In the genomic region with DNA sequence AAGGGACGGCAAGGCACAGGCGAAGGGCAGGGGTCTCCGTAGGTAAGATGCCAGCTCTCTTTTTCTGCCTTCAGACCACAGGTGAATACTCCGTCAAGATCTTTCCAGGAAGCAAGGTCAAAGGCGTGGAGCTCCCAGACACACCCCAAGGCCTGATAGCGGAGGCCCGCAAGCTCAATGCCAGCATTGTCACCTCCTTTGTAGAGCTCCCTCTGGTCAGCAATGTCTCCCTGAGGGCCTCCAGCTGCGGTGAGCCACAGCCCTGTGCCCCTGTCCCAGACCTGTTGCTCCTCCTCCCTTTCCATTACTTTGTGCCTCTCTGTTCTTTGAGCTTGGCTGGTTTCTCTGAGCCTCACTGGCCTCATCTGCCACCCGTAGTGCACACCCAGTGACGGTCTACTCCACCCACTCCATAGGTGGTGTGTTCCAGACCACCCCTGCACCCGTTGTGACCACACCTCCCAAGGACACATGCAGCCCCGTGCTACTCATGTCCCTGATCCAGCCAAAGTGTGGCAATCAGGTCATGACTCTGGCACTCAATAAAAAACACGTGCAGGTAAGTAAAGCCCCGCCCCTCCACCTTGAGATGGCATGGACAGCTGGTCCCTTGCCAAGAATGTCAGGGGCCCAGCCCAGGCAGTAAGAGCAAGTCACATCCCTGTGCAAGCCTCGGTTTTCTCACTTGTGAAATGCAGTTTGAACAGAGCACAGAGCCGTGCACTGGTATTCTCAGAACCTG, we compare ENCODE assay signal across 16 mouse cellular contexts. TPM values are rescaled to one million over a fixed set of nuclear protein-coding genes. Genes with fewer than 3 reads are reported as not detected.
DNase-seq lines count a peak whose midpoint lies in the region; ATAC-seq and TF ChIP-seq lines count a peak whose summit lies in the region.
"Had no signal": no experiment of that assay in that cellular context is flagged by ENCODE, and none has a peak within 500 bp of the region (broad histone marks: within the 10 kb centered on the region; RNA-seq: fewer than 3 reads in every experiment).

No protein-coding gene starts in this region.

- 86% methylated on average over 16 of the region's 16 CpGs for WGBS in hindbrain, embryonic 10.5 days
- WGBS in hindbrain, embryonic 12.5 days, result 83% methylated on average over 16 of the region's 16 CpGs
- WGBS in kidney, postnatal 0 days, result 66% methylated on average over 16 of the region's 16 CpGs
- WGBS in liver, embryonic 14.5 days (ENCODE audit: insufficient replicate concordance), result 51% methylated on average over 16 of the region's 16 CpGs

- no peak for DNase-seq in hindbrain, embryonic 10.5 days (ENCODE audit: low spot score)
- DNase-seq in kidney, postnatal 0 days (ENCODE audit: low spot score), result no peak
- DNase-seq in liver, embryonic 14.5 days (ENCODE audit: low read depth in 3 of 3, low spot score in 3 of 3), result no peak
- peak; percentile 70 to 79 for DNase-seq in lung, postnatal 4 days
- DNase-seq in cerebellum, adult 9-11 months, result no peak
- DNase-seq in adrenal gland, postnatal 4 days (ENCODE audit: low spot score in 2 of 2), result no peak
- DNase-seq in heart, postnatal 25 days (ENCODE audit: low spot score), result no peak
- DNase-seq: adrenal gland, postnatal 10 days; cerebellum, adult 11 months; midbrain, embryonic 14.5 days; spleen, adult 18-20 months; thymus, postnatal 4 days had no signal

- H3K4me1 ChIP-seq in hindbrain, embryonic 10.5 days (replicated peaks), result 0 out of 2 replicates have a peak, but pooled peaks cover 6% of the 10 kb centered on the region
- H3K4me1 ChIP-seq in hindbrain, embryonic 12.5 days, result no peaks in the 10 kb centered on the region
- H3K4me1 ChIP-seq in kidney, postnatal 0 days (replicated peaks; ENCODE audit: insufficient read depth, low read length), result no peaks in the 10 kb centered on the region
- H3K4me1 ChIP-seq in liver, embryonic 14.5 days (replicated peaks; ENCODE audit: control insufficient read depth in 2 of 2, insufficient read depth in 2 of 2, low read length in 1 of 2), result peaks cover 6 to 21% of the 10 kb centered on the region in 2 experiments

- ATAC-seq in hindbrain, embryonic 12.5 days (ENCODE audit: low FRiP score), result no peak
- ATAC-seq in kidney, postnatal 0 days (replicated peaks; ENCODE audit: low FRiP score, low read depth), result 0 out of 2 replicates have a peak, but pooled peaks have one; percentile 27
- peak; percentile 59; the same call in 1 of the 2 replicates for ATAC-seq in liver, embryonic 14.5 days (ENCODE audit: insufficient read depth)
- ATAC-seq: inflammation-experienced regulatory T-cells, adult 6 months had no signal

- no peak overlapping the region for H3K4me2 ChIP-seq in hindbrain, embryonic 12.5 days (replicated peaks)
- no peak overlapping the region for H3K4me2 ChIP-seq in kidney, postnatal 0 days (ENCODE audit: low read length)
- H3K4me2 ChIP-seq in liver, embryonic 14.5 days (ENCODE audit: low read depth), result no peak overlapping the region
- H3K4me2 ChIP-seq: embryonic facial prominence, embryonic 15.5 days; heart, embryonic 15.5 days had no signal

- no peaks in the 10 kb centered on the region for H3K9me3 ChIP-seq in hindbrain, embryonic 10.5 days
- 0 out of 2 replicates have a peak, but pooled peaks cover 5% of the 10 kb centered on the region for H3K9me3 ChIP-seq in hindbrain, embryonic 12.5 days (replicated peaks)
- H3K9me3 ChIP-seq in kidney, postnatal 0 days (replicated peaks; ENCODE audit: low read length), result no peaks in the 10 kb centered on the region
- no peaks in the 10 kb centered on the region for H3K9me3 ChIP-seq in liver, embryonic 14.5 days (ENCODE audit: control insufficient read depth, low read length)
- H3K9me3 ChIP-seq: heart, embryonic 15.5 days had no signal

- H3K36me3 ChIP-seq in hindbrain, embryonic 10.5 days, result peaks cover 8% of the 10 kb centered on the region; the same call in 1 of the 2 replicates
- H3K36me3 ChIP-seq in hindbrain, embryonic 12.5 days, result no peaks in the 10 kb centered on the region
- peaks cover 20% of the 10 kb centered on the region for H3K36me3 ChIP-seq in kidney, postnatal 0 days (ENCODE audit: insufficient read depth, low read length)
- H3K36me3 ChIP-seq in liver, embryonic 14.5 days (replicated peaks; ENCODE audit: control insufficient read depth, insufficient read depth, low read depth), result no peaks in the 10 kb centered on the region

- H3K27ac ChIP-seq in hindbrain, embryonic 10.5 days, result peak overlapping the region; percentile 23; the same call in 1 of the 2 replicates
- H3K27ac ChIP-seq in hindbrain, embryonic 12.5 days, result no peak overlapping the region
- no peak overlapping the region for H3K27ac ChIP-seq in kidney, postnatal 0 days
- no peak overlapping the region for H3K27ac ChIP-seq in liver, embryonic 14.5 days
- H3K27ac ChIP-seq: embryonic facial prominence, embryonic 15.5 days; heart, embryonic 15.5 days had no signal

- TF ChIP-seq EP300 in liver, embryonic 14.5 days (IDR thresholded peaks at IDR 0.05; ENCODE audit: low read depth), result no peak

- TF ChIP-seq CTCF in kidney, postnatal 0 days (IDR thresholded peaks at IDR 0.05; ENCODE audit: low read depth), result no peak
- TF ChIP-seq CTCF in liver, embryonic 14.5 days (IDR thresholded peaks at IDR 0.05; ENCODE audit: low read depth), result no peak

- no peak overlapping the region for H3K9ac ChIP-seq in hindbrain, embryonic 12.5 days
- H3K9ac ChIP-seq in kidney, postnatal 0 days (ENCODE audit: low read depth, low read length), result no peak overlapping the region
- H3K9ac ChIP-seq in liver, embryonic 14.5 days (replicated peaks), result no peak overlapping the region
- H3K9ac ChIP-seq: embryonic facial prominence, embryonic 15.5 days; heart, embryonic 15.5 days had no signal

- H3K27me3 ChIP-seq in hindbrain, embryonic 10.5 days (ENCODE audit: insufficient read depth, poor library complexity, severe bottlenecking), result no peaks in the 10 kb centered on the region
- no peaks in the 10 kb centered on the region for H3K27me3 ChIP-seq in hindbrain, embryonic 12.5 days
- H3K27me3 ChIP-seq in kidney, postnatal 0 days (ENCODE audit: insufficient read depth, low read length), result no peaks in the 10 kb centered on the region
- H3K27me3 ChIP-seq in liver, embryonic 14.5 days (ENCODE audit: control insufficient read depth, insufficient read depth, low read length), result no peaks in the 10 kb centered on the region
- H3K27me3 ChIP-seq: embryonic facial prominence, embryonic 15.5 days; heart, embryonic 15.5 days had no signal

- no peak overlapping the region for H3K4me3 ChIP-seq in hindbrain, embryonic 10.5 days
- no peak overlapping the region for H3K4me3 ChIP-seq in hindbrain, embryonic 12.5 days
- H3K4me3 ChIP-seq in kidney, postnatal 0 days (replicated peaks; ENCODE audit: low read depth, low read length), result no peak overlapping the region
- H3K4me3 ChIP-seq in liver, embryonic 14.5 days (ENCODE audit: insufficient read depth in 1 of 2, low read depth in 2 of 2, low read length in 2 of 2), result no peak overlapping the region
- H3K4me3 ChIP-seq: embryonic facial prominence, embryonic 15.5 days; heart, embryonic 15.5 days had no signal

- intact Hi-C loops in heart, postnatal 25 days (cut with DNase I), result no loop called here

RNA-seq across cellular contexts. Expression of a gene that starts 27.0 kb away (rescaled TPM):
- polyA plus RNA-seq in hindbrain, embryonic 10.5 days (2016; fragmentation: Nextera tagmentation; extraction: Ambion mirVana), result 28.8 and 35.8 TPM in 2 replicates
- 31.6 and 32.1 TPM in 2 replicates for polyA plus RNA-seq in hindbrain, embryonic 12.5 days (2016; fragmentation: Nextera tagmentation; extraction: Ambion mirVana)
- polyA plus RNA-seq in kidney, postnatal 0 days (2015; fragmentation: Nextera tagmentation; extraction: Ambion mirVana), result 71.6 and 76.3 TPM in 2 replicates
- polyA plus RNA-seq in liver, embryonic 14.5 days (2012; rRNA removed), result 15.4 and 17.6 TPM in 2 replicates
- polyA plus RNA-seq in liver, embryonic 14.5 days (2014; fragmentation: Nextera tagmentation; extraction: Ambion mirVana), result 13.9 and 16.5 TPM in 2 replicates
- total RNA-seq in adrenal gland, postnatal 4 days (2021), result 100 to 1,000 TPM in 1 of 2 experiments, 10 to 100 TPM in 1; 97.4 to 103 TPM
- 100 to 1,000 TPM; 126 to 140 TPM for total RNA-seq in heart, postnatal 25 days (2021)
- polyA plus RNA-seq: inflammation-experienced regulatory T-cells, adult 6 months had no signal

RNA-seq across cellular contexts. Expression of a gene that starts 30.6 kb away (rescaled TPM):
- polyA plus RNA-seq in hindbrain, embryonic 10.5 days (2016; fragmentation: Nextera tagmentation; extraction: Ambion mirVana), result 25.9 and 29.5 TPM in 2 replicates
- 19.5 and 20.1 TPM in 2 replicates for polyA plus RNA-seq in hindbrain, embryonic 12.5 days (2016; fragmentation: Nextera tagmentation; extraction: Ambion mirVana)
- 36.1 and 36.2 TPM in 2 replicates for polyA plus RNA-seq in kidney, postnatal 0 days (2015; fragmentation: Nextera tagmentation; extraction: Ambion mirVana)
- polyA plus RNA-seq in liver, embryonic 14.5 days (2012; rRNA removed), result 45.3 and 51.0 TPM in 2 replicates
- 21.6 and 25.7 TPM in 2 replicates for polyA plus RNA-seq in liver, embryonic 14.5 days (2014; fragmentation: Nextera tagmentation; extraction: Ambion mirVana)
- total RNA-seq in adrenal gland, postnatal 4 days (2021), result 10 to 100 TPM; 33.2 to 36.2 TPM
- total RNA-seq in heart, postnatal 25 days (2021), result 1 to 10 TPM; 4.2 to 6.0 TPM

RNA-seq across cellular contexts. Expression of a gene that starts 39.5 kb away (rescaled TPM):
- 121 and 125 TPM in 2 replicates for polyA plus RNA-seq in hindbrain, embryonic 10.5 days (2016; fragmentation: Nextera tagmentation; extraction: Ambion mirVana)
- 99.0 and 101 TPM in 2 replicates for polyA plus RNA-seq in hindbrain, embryonic 12.5 days (2016; fragmentation: Nextera tagmentation; extraction: Ambion mirVana)
- 87.4 and 90.6 TPM in 2 replicates for polyA plus RNA-seq in kidney, postnatal 0 days (2015; fragmentation: Nextera tagmentation; extraction: Ambion mirVana)
- polyA plus RNA-seq in liver, embryonic 14.5 days (2012; rRNA removed), result 53.9 and 60.7 TPM in 2 replicates
- polyA plus RNA-seq in liver, embryonic 14.5 days (2014; fragmentation: Nextera tagmentation; extraction: Ambion mirVana), result 36.5 and 42.0 TPM in 2 replicates
- total RNA-seq in adrenal gland, postnatal 4 days (2021), result 100 to 1,000 TPM; 102 to 105 TPM
- total RNA-seq in heart, postnatal 25 days (2021), result 10 to 100 TPM; 23.4 to 26.4 TPM

RNA-seq across cellular contexts. Expression of a gene that starts 47.5 kb away (rescaled TPM):
- polyA plus RNA-seq in hindbrain, embryonic 10.5 days (2016; fragmentation: Nextera tagmentation; extraction: Ambion mirVana), result 27.6 and 39.1 TPM in 2 replicates
- polyA plus RNA-seq in hindbrain, embryonic 12.5 days (2016; fragmentation: Nextera tagmentation; extraction: Ambion mirVana), result 33.5 and 34.8 TPM in 2 replicates
- 31.1 and 31.3 TPM in 2 replicates for polyA plus RNA-seq in kidney, postnatal 0 days (2015; fragmentation: Nextera tagmentation; extraction: Ambion mirVana)
- 4.7 and 5.8 TPM in 2 replicates for polyA plus RNA-seq in liver, embryonic 14.5 days (2012; rRNA removed)
- 3.5 and 5.1 TPM in 2 replicates for polyA plus RNA-seq in liver, embryonic 14.5 days (2014; fragmentation: Nextera tagmentation; extraction: Ambion mirVana)
- 10 to 100 TPM; 32.3 to 32.9 TPM for total RNA-seq in adrenal gland, postnatal 4 days (2021)
- total RNA-seq in heart, postnatal 25 days (2021), result 10 to 100 TPM; 20.7 to 25.4 TPM

RNA-seq across cellular contexts. Expression of a gene that starts 51.8 kb away (rescaled TPM):
- 26.9 and 37.6 TPM in 2 replicates for polyA plus RNA-seq in hindbrain, embryonic 10.5 days (2016; fragmentation: Nextera tagmentation; extraction: Ambion mirVana)
- polyA plus RNA-seq in hindbrain, embryonic 12.5 days (2016; fragmentation: Nextera tagmentation; extraction: Ambion mirVana), result 40.4 and 43.2 TPM in 2 replicates
- 38.7 and 41.6 TPM in 2 replicates for polyA plus RNA-seq in kidney, postnatal 0 days (2015; fragmentation: Nextera tagmentation; extraction: Ambion mirVana)
- polyA plus RNA-seq in liver, embryonic 14.5 days (2012; rRNA removed), result 0.34 and 0.37 TPM in 2 replicates
- polyA plus RNA-seq in liver, embryonic 14.5 days (2014; fragmentation: Nextera tagmentation; extraction: Ambion mirVana), result 0.44 and 0.59 TPM in 2 replicates
- 10 to 100 TPM; 53.4 to 68.7 TPM for total RNA-seq in adrenal gland, postnatal 4 days (2021)
- total RNA-seq in heart, postnatal 25 days (2021), result 100 to 1,000 TPM; 733 to 743 TPM

Comparison
In these comparisons a context has a peak if more than half of its experiments do, and no peak if none do; other contexts are left out.
1. DNase-seq: peak in lung, postnatal 4 days (2 of 2); none in hindbrain, embryonic 10.5 days (single experiment), kidney, postnatal 0 days (single experiment), liver, embryonic 14.5 days (0 of 3), cerebellum, adult 9-11 months (single experiment), adrenal gland, postnatal 4 days (0 of 2) and heart, postnatal 25 days (single experiment).